Mouse (Mus musculus): Measurements from ENCODE around the gene Mlx.
A peak's percentile ranks its signal among the peaks of the same experiment; 100 is the strongest.
"Not testable (repeated sequence)": the region's sequence is repeated elsewhere in the genome, so short reads cannot be mapped to it uniquely, and the experiment has no call there.

Gene Mlx

DNA sequence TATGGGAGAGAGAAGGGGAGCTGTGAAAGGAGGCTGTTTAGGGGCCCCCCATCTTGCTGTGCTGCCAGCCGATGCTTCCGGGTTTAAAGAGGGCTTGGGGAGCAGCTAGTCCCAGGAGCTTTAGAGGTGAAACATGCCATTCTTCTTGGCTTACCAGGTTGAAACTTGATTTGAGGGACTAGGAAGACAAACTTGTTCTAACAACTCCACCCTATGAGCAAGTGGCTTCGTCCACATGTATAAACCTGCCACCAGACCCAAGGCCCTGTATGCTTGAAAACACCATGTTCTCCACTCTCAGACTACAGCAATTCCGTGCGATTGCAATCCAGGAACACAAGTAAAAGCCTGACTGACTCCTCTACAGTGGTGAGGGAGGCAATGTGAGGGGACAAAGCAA, 15.9 kb downstream of the Mlx start:
- no peak for DNase-seq (ENCODE audit: low spot score)

GRCm38 (mm10) chr11:101109351-101109750, 22.3 kb downstream of the Mlx start:
- DNase-seq (ENCODE audit: low spot score): no peak

- DNase-seq (ENCODE audit: low spot score): no peak
These were observed 23.6 kb downstream of the Mlx start for GRCm38 (mm10) chr11:101110708-101111107.

DNA sequence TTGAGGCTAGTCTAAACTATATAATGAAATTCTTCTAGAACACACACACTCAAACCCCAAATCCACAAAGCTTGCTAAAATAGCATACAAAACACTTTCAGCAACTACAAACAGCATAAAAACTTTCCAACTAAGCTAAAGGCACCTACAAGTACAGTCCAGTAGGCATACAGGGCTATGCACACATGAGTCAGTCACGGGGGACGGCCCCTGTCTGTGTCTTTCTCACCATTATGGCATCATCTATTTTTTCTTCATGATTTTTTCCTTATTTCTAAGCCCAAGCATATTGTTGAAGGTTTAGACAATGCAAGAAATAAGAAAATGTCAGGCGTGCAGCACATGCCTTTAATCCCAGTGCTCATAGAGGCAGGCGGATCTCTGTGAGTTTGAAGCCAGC, 24.1 kb downstream of the Mlx start:
- DNase-seq (ENCODE audit: low spot score): no peak

DNA sequence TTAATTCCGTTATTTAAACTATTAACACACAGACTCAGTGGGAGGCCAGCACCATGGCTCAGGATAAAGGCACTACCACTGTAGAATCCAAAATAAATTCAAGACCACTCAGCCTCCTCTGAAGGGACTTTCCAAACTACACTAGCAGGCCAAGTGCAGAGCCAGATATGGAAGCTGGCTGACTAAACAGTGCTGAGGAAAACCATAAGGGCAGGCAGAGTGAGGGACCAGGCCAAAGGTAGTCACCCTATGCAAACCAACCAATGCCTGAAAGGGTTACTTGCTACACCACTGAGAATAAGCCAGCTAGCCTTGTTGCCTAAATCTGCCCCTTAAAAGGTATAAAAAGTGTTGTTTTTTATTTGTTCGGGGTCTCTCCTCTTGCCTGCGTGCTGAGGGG, 25.1 kb downstream of the Mlx start:
- DNase-seq (ENCODE audit: low spot score): no peak

GRCm38 (mm10) chr11:101115564-101115963, 28.5 kb downstream of the Mlx start:
- no peak for DNase-seq (ENCODE audit: low spot score)

DNA sequence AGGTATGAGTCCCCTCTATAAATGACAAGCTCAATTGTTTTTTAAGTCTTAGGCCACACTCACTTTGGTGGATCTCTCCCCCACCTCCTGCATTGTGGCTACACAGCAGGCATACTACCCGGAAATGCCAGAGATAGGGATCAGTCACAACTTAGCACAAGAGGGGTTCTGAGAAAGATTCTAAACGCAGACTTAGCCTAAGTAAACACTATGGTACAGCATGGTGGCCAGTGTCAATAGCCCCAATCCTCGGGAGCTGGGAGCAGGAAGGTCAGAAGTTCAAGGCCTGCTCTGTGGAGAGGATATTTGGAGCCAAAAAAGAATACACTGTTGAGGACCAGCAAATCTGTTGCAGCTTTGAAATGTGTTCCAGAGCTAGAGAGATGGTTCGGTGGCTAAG, 31.0 kb downstream of the Mlx start:
- no peak for DNase-seq (ENCODE audit: low spot score)

DNA sequence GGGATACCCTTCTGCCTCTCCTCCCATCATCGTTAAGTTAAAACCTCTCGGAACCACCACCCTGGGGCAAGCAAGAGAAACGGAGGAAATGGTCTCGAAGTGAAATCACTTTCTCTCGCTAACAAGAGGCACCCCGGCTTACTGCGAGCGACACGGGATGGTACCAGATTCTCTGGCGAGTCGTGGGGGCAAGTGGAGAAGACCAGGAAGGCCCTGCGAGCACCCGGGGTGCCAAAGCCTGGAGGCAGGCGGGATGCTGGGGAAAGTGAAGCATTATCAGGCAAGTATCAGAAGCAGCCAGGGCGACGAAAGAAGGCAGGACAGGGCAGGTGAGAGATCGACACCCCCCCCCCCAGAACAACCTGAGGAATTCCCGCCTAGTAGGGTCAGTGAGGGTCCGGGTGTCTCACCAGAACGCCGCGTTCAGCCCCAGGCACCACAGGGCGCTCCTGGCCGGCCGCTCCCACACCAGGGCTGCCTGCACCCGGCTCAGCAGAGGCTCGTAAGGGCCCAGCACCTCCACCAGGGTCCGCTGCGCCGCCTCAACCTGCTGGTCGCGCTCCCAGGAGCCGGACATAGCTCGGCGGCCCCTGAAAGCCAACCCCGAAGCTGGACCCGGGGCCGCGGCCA, 32.2 kb downstream of the Mlx start:
- peak; percentile 35 for DNase-seq (ENCODE audit: low spot score)

GRCm38 (mm10) chr11:101119761-101120544, 32.9 kb downstream of the Mlx start, which contains the start of the genes Retreg3 and Tubg1:
Retreg3 (minus strand) TSS chr11:101119893.
Tubg1 (plus strand) TSS chr11:101119938.
- DNase-seq (ENCODE audit: low spot score): peak; percentile 99

- DNase-seq (ENCODE audit: low spot score): no peak
These were observed 33.6 kb downstream of the Mlx start for GRCm38 (mm10) chr11:101120545-101121188.

GRCm38 (mm10) chr11:101124494-101124893, 37.4 kb downstream of the Mlx start:
- not testable (repeated sequence) for DNase-seq (ENCODE audit: low spot score)

- not testable (repeated sequence) for DNase-seq (ENCODE audit: low spot score)
These were observed 37.9 kb downstream of the Mlx start for GRCm38 (mm10) chr11:101125008-101125407.

DNA sequence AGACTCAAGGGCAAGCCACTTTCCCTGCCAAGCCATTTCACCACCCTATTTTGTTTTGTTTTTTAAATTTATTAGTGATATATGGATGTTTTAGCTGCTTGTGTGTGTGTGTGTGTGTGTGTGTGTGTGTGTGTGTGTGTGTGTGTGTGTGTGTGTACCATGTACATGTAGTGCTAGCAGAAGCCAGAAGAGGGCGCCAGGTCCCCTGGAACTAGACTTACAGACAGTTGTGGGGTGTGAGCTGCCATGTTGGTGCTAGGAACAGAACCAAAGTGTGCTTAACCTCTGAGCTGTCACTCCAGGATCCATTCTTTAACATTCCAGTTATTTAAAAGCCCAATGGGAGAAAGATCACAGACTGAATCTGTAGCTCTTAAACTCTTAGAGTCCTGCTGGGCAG, 40.0 kb downstream of the Mlx start:
- DNase-seq (ENCODE audit: low spot score): no peak

GRCm38 (mm10) chr11:101128996-101129577, 42.0 kb downstream of the Mlx start:
- no peak for DNase-seq (ENCODE audit: low spot score)

GRCm38 (mm10) chr11:101130056-101130756, 43.1 kb downstream of the Mlx start:
- no peak for DNase-seq (ENCODE audit: low spot score)

- no peak for DNase-seq (ENCODE audit: low spot score)
These were observed 44.1 kb downstream of the Mlx start for GRCm38 (mm10) chr11:101131187-101131586.

DNA sequence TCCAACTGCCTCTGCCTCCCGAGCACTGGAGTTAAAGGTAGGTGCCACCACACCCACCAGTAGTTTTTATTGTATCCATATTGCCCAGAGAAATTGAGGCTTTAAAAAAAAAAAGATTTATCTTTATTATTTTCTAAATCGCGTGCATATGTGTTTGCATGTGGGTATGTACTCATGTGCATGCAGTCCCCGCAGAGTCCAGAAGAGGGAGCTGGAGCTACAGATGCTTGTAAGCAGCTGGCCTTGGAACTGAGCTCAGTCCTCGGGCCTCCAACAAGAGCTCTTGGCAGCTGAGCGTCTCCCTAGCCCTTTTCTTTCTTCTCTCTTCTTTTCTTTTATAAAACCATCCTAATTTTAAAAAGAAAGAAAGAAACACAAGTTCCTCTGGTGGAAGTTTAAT, 44.6 kb downstream of the Mlx start:
- no peak for DNase-seq (ENCODE audit: low spot score)

DNA sequence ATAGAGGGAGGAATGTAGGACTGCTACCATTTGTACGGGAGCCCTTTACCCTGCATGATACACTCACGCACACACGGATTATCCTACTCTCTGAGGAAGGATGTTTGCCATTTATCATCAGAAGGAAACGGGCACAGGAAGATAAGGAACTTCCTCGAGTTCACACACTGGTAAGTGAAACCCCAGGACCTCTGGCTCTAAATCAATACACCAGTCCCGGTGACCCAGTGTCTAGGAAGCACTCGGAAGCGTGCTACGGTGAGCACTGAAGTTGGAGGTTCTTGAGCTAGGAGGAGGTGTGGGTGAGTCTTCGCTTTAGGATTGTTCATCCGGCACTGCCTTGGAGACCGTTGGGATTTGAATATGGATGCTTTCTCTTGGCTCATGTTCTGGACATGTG, 46.0 kb downstream of the Mlx start:
- DNase-seq (ENCODE audit: low spot score): no peak

GRCm38 (mm10) chr11:101134217-101134865, 47.3 kb downstream of the Mlx start:
- DNase-seq (ENCODE audit: low spot score): no peak

DNA sequence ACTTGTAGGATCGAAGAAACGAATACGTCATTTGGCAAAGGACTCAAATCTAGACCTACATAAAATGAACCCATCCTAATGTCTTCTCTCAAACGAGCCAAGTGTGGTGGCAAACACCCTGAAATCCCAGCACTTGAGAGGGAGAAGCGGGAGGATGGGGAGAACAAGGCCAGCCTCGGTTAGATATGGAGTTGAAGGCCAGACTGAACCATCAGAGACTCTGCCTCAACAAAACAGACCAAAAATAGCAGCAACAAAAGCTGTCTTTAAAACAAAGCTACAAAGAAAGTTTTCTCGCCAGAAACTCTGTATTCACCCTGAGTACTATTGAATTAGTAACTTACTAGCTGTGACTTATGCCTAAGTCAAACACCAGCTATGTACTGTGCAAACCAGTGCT, 49.9 kb downstream of the Mlx start:
- DNase-seq (ENCODE audit: low spot score): no peak

- DNase-seq (ENCODE audit: low spot score): no peak
These were observed 51.6 kb downstream of the Mlx start for GRCm38 (mm10) chr11:101138536-101139181.

Measured in spleen, adult 12 weeks (tissue).